Mouse (Mus musculus) embryo, embryonic 11 days (tissue): ENCODE measurements around the gene Arhgap8.
"Not testable (repeated sequence)": the region's sequence is repeated elsewhere in the genome, so short reads cannot be mapped to it uniquely, and the experiment has no call there.

Experiments used
- DNase-seq: peaks from one replicate; pipeline ENCODE4 v3.0.0-alpha.2; 2015

Arhgap8 gene

DNA sequence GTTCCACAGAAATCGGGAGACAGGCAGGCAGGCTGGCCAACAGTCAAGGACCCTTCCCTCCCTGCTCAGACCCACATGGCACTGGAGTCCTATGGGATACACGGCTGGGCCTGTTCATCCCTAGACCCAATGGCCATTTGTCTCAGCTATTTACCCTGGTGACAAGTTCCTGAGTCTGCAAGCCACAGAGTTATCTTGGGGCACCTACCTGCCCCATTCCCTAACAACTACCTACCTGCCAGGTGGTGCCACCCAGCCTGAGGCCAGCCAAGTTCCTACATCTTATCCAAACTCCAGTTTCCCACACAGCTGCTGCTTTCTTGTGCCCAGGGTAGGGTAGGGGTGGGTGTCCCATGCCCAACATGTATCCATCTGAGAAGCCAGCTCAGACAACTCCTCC, 21.7 kb upstream of the Arhgap8 start:
- DNase-seq = no peak

DNA sequence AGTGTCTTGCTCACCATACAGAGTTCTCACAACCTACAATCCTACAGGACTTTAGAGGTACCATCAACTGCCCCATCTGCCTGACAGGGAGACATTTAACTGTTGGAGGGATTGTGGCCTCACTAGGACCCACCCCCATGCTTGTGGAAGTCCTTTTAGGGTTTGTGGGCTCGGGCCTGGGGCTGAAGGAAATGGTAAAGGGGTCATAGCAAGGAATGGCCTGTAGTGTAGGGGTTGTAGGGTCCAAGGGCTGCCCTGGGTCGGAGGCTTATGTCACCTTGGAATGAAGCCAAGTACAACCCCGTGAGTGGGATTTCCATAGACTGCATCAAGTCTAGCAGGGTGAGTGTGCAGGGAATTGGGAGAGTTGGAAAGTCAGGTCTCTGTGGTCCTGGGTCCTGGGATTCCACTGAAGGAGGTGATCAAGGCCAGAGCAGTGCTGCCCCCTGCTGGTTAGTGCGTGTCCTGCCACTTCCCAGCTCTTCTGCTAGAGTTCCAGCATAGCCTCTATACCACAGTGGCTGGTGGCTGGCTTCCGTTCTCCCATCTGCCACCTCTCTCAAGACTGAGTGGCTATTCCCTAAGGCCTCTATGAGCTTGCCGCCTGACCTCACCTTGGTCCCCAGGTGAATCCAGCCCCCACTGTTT, 19.6 kb upstream of the Arhgap8 start:
- DNase-seq = peak; percentile 76

DNA sequence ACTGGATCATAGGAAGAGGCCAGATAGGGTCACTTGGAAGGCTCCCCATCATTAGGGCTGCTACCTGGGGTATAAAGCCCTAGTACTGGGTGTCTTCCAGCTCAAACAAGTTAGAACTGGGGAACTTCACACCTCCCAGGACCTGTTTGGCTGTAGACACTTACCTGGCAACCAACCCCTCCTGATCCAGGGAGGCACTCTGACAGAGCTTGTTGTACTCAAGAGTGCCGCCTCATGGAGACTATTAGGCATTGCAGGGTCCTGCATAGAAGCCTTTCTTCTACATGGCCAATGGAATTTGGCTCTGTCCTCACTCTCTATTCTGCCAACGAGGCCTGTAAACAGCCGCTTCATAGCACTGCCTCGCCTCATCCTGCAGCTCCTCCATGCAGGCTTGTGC, 17.9 kb upstream of the Arhgap8 start:
- DNase-seq = peak; percentile 70

DNA sequence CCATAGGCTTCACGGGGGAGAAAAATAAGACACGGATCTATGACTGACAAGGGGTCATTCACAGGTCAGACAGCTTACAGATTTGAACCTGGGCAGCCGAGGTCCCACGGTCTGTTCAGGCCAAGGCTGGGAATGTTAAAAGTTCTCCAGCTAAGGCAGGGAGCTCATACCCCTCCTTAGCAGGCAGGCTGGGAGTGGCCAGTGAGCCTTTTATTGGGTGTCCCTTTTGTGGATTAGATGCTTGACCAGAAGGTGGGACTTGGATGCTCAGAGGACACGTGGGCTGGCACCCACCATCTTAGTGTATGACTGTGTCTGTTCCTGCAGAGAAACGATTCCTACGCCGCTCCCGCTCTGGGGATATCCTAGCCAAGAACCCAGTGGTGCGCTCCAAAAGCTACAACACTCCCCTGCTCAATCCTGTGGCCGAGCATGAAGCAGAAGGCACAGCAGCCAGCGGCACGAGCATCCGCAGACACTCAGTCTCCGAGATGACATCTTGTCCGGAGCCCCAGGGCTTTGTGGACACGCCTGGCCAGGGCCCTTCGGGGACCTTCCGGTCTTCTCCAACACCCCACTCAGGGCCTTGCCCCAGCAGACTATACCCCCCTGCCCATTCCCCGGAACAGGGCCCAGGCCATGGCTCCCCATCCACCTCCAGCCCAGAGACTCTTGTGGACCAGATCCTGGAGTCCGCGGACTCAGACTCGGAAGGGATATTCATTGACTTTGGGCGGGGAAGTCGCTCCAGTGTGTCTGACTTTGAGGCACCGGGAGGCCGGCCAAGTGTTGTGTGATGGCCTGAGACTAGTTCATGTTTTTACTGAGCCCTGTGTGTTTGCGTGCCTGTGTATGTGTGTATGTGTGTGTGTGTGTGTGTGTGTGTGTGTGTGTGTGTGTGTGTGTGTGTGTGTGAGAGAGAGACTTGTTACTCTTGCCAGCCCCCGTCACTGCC, 17.2 kb upstream of the Arhgap8 start:
- no peak for DNase-seq

DNA sequence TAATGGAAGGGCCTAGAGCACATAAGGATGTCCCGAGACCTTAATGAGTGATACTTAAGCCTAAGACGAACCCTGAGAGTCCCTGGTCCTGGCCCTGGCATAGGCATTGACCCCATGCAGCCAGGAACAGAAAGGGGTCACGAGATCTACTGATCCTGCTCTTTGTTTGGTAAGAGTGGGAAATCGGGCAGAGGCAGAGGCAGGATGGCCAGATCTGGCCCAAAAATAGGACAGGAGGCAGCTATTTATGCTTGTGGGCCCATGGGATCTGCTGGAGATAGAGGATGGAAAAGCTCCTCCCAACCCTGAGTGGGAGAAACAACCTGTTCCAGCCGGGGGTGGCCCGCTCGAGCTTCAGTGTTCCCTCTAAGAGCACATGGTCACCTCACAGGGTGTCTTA, 15.9 kb upstream of the Arhgap8 start:
- DNase-seq = no peak

DNA sequence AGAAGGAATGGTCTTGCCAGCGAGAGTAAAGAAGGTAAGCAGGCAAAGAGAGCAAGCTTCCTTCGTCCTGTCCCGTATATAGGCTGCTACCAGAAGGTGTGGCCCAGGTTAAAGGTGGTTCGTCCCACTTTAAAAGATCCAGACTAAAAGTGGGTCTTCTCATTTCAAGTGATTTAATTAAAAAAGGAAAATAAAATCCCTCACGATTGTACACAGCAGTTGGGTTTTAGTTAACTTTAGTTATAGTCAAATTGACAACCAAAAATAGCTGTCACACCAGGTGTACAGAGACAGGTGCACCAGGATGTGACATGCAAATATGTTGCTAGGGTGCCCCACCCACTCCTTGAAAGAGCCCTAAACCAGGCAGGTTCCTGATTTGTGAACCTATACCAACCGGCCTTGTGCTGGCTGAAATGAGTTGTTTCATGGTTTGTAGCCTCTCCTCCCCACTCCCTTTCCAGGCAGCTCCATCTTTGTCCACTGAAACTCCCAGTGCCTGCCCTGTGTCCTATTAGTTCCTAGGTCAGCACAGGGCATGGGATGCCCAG, 14.4 kb upstream of the Arhgap8 start:
- no peak for DNase-seq

DNA sequence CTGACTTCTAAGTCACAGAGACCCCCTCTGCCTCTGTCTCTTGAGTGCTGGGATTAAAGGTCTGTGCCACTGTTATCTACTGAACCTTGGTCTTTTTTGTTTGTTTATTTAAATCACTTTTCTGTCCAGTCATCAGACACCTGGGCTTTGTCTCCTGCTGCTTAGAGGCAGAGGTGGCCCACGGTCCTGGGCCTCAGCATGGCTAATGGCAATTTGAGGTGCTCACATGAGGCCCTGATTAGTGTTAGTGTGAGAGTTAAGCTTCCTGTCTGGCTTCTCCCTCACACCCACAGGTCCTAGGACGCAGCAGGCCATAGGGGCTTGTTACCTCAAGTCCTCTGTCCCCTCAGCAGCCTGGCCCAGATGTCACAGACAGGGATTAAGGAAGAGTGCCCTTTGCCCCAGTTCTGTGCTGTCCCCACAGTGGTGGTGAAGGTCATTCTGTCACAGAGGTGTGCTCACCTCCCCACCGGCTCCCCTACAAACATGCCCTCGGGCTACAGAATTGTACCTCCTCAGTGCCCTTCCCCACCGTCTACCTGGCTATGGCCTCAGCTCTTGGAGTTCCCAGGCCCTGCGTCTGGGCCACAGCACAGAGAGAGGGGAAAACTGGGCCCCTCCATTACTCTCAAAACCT, 12.8 kb upstream of the Arhgap8 start:
- no peak for DNase-seq

DNA sequence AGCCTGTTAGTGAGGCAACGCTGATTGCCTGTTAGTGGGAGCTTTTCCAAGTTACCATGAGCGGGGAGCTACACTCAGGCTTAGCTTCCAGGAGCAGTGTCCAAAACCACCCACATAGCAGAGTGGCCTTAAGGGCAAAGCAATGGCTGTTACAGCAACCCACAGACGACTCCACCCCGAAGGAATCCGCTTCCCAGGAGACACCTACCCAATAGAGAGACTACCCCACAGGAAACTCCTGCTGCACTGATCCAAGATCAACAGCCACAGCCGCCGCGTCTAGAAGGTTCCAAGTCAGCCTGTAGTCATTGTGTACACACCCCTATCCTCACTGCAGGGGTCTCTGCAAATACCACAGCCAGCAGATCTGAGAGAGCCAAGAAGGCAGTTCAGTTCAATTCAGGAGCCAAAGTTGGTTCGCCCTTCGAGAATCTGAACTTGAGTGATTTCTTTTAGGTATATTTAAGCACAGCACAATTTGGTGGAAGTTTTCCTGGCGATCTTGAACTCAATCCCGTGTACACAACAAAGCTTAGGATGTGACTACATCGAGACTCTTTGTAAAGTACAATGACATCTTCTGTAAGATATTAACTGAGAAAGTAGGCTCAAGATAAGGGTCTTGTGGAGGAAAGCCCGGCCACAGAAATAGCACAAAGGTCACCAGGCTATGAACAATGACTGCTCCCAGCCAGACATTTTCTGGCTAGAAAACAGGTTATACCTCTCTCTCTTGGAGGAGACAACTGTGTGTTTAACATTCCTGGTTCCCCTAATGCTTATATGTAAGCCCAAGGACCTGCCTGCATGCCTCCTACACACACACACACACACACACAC, 7.1 kb upstream of the Arhgap8 start:
- no peak for DNase-seq

DNA sequence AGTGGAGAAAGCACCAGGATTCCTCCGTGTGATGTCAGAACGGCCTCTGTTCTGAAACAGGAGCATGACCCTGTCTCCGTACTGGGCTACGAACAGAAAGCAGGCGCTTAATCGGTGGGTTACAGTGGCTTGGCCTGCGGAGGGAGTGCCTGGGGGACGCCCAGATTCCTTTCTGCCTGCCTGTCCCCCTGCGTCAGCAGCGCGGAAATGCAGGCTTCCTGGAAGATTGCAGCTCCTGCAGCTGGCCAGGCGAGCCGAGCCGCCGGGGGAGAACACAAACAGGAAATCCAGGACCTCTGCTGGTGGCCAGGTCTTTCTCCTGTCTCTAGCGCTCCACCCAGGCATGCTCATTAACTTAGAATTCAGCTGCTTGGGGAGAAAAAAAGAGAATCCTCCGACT, 5.1 kb upstream of the Arhgap8 start:
- DNase-seq = peak; percentile 89

DNA sequence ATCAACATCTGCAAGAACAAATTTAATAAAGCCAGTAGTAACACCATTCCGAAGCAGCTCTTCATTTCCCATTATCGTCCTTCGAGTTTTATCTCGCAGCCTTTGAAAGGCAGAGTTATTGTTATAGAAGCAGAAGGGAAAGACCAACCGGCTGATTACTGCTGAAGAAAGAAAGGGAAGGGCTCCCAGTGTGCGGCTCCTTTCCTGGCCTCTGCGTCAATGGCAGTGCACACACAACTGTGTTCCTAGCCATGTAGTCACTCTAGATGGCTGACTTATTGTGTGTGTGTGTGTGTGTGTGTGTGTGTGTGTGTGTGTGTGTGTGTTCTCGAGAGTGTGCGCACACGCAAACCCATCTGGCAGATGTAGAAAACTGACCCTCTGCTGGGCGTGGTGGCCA, 4.7 kb upstream of the Arhgap8 start:
- no peak for DNase-seq

DNA sequence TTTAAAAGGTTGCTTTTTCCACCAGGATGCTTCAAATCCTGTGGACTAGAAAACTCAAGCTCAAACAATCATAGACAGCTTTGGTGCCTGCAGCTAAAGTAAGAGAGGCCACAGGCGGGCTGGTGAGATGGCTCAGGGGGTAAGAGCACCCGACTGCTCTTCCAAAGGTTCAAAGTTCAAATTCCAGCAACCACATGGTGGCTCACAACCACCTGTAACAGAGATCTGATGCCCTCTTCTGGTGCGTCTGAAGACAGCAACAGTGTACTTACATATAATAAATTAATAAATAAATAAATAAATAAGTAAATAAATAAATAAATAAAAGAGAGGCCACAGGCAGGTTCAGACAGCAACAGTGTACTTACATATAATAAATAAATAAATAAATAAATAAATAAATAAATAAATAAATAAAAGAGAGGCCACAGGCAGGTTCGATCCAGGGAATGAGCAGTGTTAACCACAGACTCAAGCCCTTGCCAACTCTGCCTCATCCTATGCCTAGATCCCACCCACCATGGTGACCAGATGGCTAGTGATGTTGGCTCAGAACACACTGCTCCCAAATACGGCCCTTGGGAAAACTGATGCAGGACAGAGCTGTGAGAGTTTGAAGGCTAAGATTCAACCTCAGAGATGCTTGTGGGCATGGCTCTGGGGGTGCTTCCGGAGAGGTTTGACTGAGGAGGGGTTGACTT, 2.1 kb upstream of the Arhgap8 start:
- not testable (repeated sequence) for DNase-seq

DNA sequence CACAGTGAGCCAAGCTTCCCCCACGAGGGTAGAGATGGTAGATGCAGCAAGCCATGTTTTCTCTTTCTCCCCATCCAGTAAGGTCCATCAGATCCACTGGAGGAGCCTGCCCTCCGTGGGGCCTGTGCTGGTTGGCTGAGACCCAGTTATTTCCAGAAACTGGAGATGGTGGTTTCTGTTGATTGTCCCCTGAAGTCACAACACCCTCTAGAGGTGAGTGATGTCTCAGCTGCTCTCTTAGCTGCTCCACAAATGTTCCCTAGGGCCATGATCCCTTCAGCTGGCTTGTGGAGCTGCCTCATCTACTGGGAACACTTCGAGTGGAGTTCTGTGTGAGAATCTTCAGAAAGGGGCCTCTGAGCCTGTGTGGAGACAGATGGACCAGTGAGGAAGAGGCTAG, 1.1 kb upstream of the Arhgap8 start:
- no peak for DNase-seq

DNA sequence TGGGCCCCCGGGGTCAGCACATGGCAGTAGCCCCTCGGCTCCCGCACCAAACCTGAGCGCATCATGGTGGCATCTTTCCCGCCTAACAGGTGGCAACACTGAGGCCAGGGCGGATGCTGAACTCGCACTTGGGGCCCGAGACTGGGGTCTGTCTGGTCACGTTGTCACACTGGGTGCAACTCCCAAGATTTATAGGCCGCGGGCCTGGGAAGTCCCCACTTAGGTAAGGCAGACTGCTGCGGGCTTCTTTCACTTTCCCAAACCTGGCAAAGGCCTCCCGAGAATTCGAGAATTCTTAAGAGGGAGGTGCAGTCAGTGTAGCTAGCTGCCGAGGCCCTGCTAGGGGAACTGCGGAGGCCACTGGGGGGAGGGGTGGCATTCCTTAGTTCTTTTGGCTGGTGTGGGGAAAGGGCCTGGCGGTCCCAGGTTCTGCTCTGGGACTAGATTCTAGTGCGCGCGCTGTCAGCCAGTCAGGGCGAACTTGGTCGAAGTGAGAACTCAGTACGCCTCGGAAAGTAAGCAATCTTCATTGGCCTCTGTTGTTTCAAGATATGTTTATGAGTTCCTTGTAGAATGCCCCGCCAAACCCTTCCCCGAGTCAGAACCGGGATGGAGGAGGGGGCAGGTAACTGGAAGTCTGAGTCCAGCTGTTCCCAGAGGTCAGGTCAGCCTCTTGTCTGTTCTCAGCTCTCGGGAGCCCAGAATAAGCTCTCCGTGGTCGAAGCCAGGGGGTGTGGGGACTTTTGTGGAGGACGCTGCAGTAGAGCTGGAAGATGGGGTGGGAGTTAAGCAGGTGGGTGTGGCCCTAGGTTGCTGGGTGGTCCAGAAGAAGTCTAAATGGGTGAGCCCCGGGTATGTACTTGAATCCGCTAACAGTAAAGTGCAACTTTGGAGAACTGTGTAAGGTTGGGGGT, 696 bp downstream of the Arhgap8 start:
- peak; percentile 73 for DNase-seq

DNA sequence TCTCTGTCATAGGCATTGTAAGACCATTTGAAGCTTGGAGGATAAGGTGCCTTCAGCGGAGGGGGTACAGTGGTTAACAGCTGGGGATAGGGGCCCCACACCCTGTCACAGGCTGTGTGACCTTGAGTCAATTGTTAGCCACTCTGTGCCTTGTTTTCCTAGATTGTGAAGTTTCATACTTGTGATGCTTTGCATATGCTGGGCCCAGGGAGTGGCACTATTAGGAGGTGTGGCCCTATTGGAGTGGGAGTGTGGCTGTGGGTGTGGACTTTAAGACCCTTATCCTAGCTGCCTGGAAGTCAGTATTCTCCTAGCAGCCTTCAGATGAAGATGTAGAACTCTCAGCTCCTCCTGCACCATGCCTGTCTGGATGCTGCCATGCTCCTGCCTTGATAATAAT, 3.8 kb downstream of the Arhgap8 start:
- DNase-seq = not testable (repeated sequence)

DNA sequence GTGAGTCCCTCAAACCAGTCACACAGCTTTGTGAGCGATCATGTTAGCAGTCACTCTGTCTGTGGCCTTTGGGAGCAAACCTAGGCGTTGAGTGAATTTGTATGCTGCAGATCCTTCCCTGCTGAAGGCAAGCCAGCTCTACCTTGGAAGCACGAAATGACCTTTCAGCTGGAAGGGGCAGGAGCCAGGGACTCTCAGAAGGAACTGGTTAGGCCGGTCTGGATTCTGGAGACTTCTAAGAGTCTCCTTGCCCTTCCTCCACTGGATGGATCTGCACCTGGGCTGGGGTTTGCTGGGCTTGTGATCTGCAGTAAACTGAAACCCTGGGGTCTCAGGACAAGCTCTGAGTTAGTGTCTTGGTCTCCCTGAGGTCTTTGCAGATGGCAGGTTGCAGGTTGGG, 4.3 kb downstream of the Arhgap8 start:
- peak; percentile 33 for DNase-seq

DNA sequence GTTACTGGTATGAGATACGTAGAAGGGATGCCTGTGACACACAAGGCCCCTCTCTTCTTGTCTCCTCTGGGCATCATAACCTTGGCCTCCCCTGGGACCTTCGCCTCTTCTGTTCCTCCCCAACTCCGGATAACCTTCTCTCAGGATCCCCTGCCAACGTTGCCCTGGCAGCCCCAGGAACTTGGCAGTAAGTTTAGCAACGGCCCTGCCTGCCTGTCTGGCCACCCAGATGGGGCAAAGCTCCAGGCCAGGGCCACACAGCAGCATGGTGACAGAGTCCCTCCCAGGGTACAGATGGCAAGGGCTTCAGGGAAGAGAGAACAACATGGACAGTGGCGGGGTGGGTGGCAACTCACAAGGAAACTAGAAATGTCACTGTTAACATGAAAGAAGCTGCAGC, 9.8 kb downstream of the Arhgap8 start:
- DNase-seq = no peak

DNA sequence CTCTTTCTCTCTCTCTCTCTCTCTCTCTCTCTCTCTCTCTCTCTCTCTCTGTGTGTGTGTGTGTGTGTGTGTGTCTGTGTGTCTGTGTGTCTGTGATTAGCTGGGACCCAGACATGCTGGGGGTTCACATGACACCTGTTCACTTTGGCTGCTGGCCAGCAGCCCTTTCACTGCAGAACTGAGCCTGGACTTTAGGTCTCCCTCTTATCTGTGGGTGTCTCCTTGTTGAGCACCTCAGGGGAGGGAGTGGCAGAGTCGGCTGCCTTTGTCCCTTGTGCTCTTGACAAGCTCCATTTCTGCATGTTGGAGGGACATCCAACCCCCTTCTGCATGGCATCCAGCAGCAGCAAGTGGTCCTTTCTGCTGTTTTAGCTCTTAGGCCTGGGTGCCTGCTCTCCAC, 11.0 kb downstream of the Arhgap8 start:
- DNase-seq = no peak

DNA sequence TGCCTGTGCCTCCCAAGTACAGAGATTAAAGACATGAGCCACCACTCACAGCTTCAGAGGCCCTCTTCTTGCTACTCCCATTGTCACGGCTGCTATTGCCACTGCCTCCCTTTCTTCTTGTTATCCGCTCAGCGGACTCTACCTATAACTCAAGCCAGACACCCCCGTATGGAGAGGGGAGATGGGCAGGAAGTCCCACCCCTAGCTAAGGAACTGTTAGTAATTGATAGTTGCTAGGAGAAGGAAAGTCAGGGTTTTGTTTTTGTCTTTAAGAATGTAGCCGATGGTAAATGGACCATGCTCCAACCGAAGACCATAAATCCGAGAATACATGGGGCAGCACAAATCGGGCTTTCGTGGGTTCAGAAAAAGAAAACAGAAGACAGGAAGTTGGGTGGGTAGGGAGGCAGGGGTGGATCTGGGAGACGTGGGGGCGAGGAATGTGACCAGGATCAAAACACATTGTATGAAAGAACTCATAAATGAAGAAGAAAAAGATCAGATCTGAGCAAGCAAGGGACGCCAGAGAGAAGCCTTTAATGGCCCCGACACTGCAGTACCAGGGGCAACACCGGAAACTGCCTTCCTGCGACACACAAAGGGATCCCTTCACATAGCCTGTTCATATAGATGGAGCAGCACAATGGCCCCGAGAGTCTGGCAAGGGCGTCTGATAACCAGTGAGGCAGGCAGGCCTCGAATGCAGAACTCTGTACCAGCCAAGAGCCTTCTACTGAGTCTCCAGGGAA, 12.0 kb downstream of the Arhgap8 start:
- DNase-seq = no peak

DNA sequence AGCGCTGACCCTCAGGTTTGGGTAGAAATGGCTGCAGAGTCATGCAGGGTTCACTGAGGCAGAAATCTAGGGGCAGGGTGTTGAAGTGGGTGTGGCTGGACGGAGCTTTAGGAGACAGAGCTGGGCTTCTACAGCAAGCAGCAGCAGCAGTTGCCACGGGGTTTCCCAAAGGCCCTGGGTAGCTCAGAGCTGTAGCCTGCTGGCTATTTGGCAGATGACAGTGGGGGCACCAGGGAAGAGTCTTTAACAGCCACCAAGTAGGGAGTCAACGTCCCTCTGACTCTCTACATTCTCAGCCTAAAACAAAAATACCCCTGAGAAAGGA, 12.5 kb downstream of the Arhgap8 start:
- no peak for DNase-seq

DNA sequence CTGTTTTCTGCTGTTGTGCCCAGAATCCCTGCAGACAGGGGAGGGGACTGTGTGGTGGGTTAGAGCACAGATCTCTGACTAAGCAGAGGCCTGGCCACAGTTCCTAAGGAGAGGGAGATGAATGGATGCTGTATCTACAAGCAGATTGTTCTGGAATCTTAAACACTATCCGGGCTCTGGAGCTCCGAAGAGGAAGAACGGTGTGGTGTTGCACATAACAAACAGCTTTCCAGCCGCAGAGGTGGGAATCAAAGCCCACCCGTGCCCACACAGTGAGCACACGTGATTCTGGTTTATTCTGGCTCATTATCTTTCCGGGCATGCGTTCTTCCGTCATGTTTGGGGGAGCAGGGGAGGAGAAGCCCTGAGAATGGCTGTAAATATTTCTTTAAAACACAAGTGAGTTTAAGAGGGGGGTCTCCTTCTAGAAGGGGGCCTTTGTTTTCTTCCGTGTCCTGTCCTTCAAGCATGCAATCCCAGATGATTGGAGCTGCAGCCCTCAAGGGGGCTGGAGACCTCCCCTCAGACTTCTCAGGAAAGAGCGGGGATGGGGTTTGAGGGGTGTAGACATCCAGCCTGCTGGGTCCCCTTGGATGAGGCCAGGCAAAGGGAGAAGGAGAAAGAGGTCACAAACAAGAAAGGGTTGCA, 16.6 kb downstream of the Arhgap8 start:
- no peak for DNase-seq
